Mouse (Mus musculus) kidney, embryonic 15.5 days (tissue): Measurements from ENCODE around the gene Nfatc2ip. TPM values are rescaled to one million over a fixed set of nuclear protein-coding genes. Genes with fewer than 3 reads are reported as not detected.

Source experiments
- microRNA-seq: library from miRNA; unstranded; fragments of <30 nt; microRNA quantifications from one replicate; pipeline ENCODE4, GENCODE M21; 2016
- polyA plus RNA-seq: library from polyadenylated mRNA; unstranded; fragments of >200 nt; fragmentation: Nextera tagmentation; extraction: Ambion mirVana; gene quantifications from 2 replicates; pipeline ENCODE4 v1.2.1, GENCODE M21; 2015

Gene Nfatc2ip
- polyA plus RNA-seq, 1 experiment from 2014 or later, result 2.9 TPM

Small RNA genes within 50 kb of the gene (microRNA-seq; reads per million reads assigned to microRNA genes)
- gene Mir7058, result not detected

Other genes with a start within 250 kb of the Nfatc2ip start
- 48.5 and 54.7 TPM in 2 replicates for gene Xpo6, start 196.2 kb downstream of the Nfatc2ip start, polyA plus RNA-seq
- gene Sbk1, start 124.1 kb downstream of the Nfatc2ip start, polyA plus RNA-seq, result 31.5 and 33.1 TPM in 2 replicates
- 2.3 and 3.0 TPM in 2 replicates for gene Lat, start 27.2 kb downstream of the Nfatc2ip start, polyA plus RNA-seq
- gene Spns1, start 19.3 kb downstream of the Nfatc2ip start, polyA plus RNA-seq, result 58.9 and 70.8 TPM in 2 replicates
- gene Cd19, start 18.2 kb upstream of the Nfatc2ip start, polyA plus RNA-seq, result 0.12 and 0.44 TPM in 2 replicates
- 34.5 and 35.7 TPM in 2 replicates for gene Rabep2, start 32.0 kb upstream of the Nfatc2ip start, polyA plus RNA-seq
- 13.4 and 25.1 TPM in 2 replicates for gene Atp2a1, start 66.4 kb upstream of the Nfatc2ip start, polyA plus RNA-seq
- 52.7 and 56.0 TPM in 2 replicates for gene Sh2b1, start 78.7 kb upstream of the Nfatc2ip start, polyA plus RNA-seq
- gene Tufm, start 90.6 kb upstream of the Nfatc2ip start, polyA plus RNA-seq, result 154 and 156 TPM in 2 replicates
- 49.3 and 51.7 TPM in 2 replicates for gene Atxn2l, start 106.7 kb upstream of the Nfatc2ip start, polyA plus RNA-seq
- gene Eif3c, start 169.7 kb upstream of the Nfatc2ip start, polyA plus RNA-seq, result 231 and 236 TPM in 2 replicates
- 0.72 and 0.82 TPM in 2 replicates for gene Apobr, start 188.2 kb upstream of the Nfatc2ip start, polyA plus RNA-seq
- 36.0 and 38.8 TPM in 2 replicates for gene Cln3, start 189.1 kb upstream of the Nfatc2ip start, polyA plus RNA-seq
- gene Il27, start 198.2 kb upstream of the Nfatc2ip start, polyA plus RNA-seq, result not detected in 2 replicates
- 9.7 and 13.6 TPM in 2 replicates for gene Nupr1, start 234.1 kb upstream of the Nfatc2ip start, polyA plus RNA-seq